Mouse (Mus musculus) forebrain, embryonic 11.5 days (tissue): ENCODE measurements around the gene Polr1d. TPM values are rescaled to one million over a fixed set of nuclear protein-coding genes. Genes with fewer than 3 reads are reported as not detected.

ENCODE experiments used
- ATAC-seq: fragments of 200-750 bp; cut with Nextera tagmentation; replicated peaks from 2 replicates; pipeline ENCODE4 v1.8.0; 2017; ENCODE audit warnings: moderate TSS enrichment; ENCODE audit not compliant: low FRiP score
- DNase-seq: peaks from one replicate; pipeline ENCODE4 v3.0.0-alpha.2; 2017; ENCODE audit warnings: low spot score
- H3K27ac ChIP-seq: fragments of 300-500 bp; sonication (generic); 2 replicates; pipeline ENCODE4 v1.5.1; 2014; ENCODE audit warnings: low read depth, low read length
- H3K27me3 ChIP-seq: fragments of 300-500 bp; sonication (generic); 2 replicates; pipeline ENCODE4 v1.6.1; 2014; ENCODE audit warnings: mild to moderate bottlenecking, low read length, mixed read lengths; ENCODE audit not compliant: control insufficient read depth, insufficient read depth
- H3K36me3 ChIP-seq: fragments of 300-500 bp; sonication (generic); 2 replicates; pipeline ENCODE4 v1.6.1; 2014; ENCODE audit warnings: mild to moderate bottlenecking, low read length, moderate library complexity, mixed read lengths; ENCODE audit not compliant: control insufficient read depth, insufficient read depth
- H3K4me1 ChIP-seq: fragments of 300-500 bp; sonication (generic); replicated peaks from 2 replicates; pipeline ENCODE4 v1.6.1; 2014; ENCODE audit warnings: low read length, mixed read lengths; ENCODE audit not compliant: control insufficient read depth, insufficient read depth
- H3K4me2 ChIP-seq: fragments of 300-500 bp; sonication (generic); 2 replicates; pipeline ENCODE4 v1.6.1; 2014; ENCODE audit warnings: low read depth, mild to moderate bottlenecking, low read length, moderate library complexity, mixed read lengths; ENCODE audit not compliant: severe bottlenecking
- H3K4me3 ChIP-seq: fragments of 300-500 bp; sonication (generic); 2 replicates; pipeline ENCODE4 v1.5.1; 2014; ENCODE audit warnings: low read depth, low read length
- H3K9ac ChIP-seq: fragments of 300-500 bp; sonication (generic); 2 replicates; pipeline ENCODE4 v1.6.1; 2014; ENCODE audit warnings: low read length
- H3K9me3 ChIP-seq: fragments of 300-500 bp; sonication (generic); 2 replicates; pipeline ENCODE4 v1.6.1; 2016; ENCODE audit warnings: low read length, mixed read lengths; ENCODE audit not compliant: control insufficient read depth
- WGBS: fragments of 180-500 bp; shearing (Covaris S2); extraction: QIAGEN DNeasy Blood & Tissue Kit; methylation state at CpG from one replicate; pipeline ENCODE4 v1.1.7; 2014; 5-methylcytosine and 5-hydroxymethylcytosine counted together
- polyA plus RNA-seq: library from polyadenylated mRNA; unstranded; fragments of >200 nt; fragmentation: Nextera tagmentation; extraction: Ambion mirVana; gene quantifications from 2 replicates; pipeline ENCODE4 v1.2.1, GENCODE M21; 2014

Gene Polr1d
- polyA plus RNA-seq, 1 experiment from 2014 or later, result 110 TPM

- ATAC-seq (peak; percentile 93), DNase-seq (peak; percentile 79)
- H3K27me3 ChIP-seq, result peaks cover 56% of the 10 kb centered on the region
- H3K4me3 ChIP-seq, result no peak overlapping the region
- H3K4me2 ChIP-seq, result peak overlapping the region; percentile 31; the same call in 1 of the 2 replicates
- 2% methylated on average over 13 of the region's 13 CpGs for WGBS
- H3K27ac ChIP-seq, result 0 out of 2 replicates have a peak overlapping the region, but pooled peaks have one; percentile 25
- no peak overlapping the region for H3K9ac ChIP-seq
- H3K36me3 ChIP-seq, result no peaks in the 10 kb centered on the region
- peaks cover 14% of the 10 kb centered on the region; the same call in 1 of the 2 replicates for H3K4me1 ChIP-seq
- H3K9me3 ChIP-seq, result no peaks in the 10 kb centered on the region; the same call in 1 of the 2 replicates
These were observed 78.7 kb downstream of the Polr1d start for GRCm38 (mm10) chr5:147155449-147156133.

- H3K4me1 ChIP-seq, result peaks cover 14% of the 10 kb centered on the region; the same call in 1 of the 2 replicates
- ATAC-seq (no peak), DNase-seq (no peak)
- H3K36me3 ChIP-seq, result no peaks in the 10 kb centered on the region
- H3K9me3 ChIP-seq, result no peaks in the 10 kb centered on the region; the same call in 1 of the 2 replicates
- no peak overlapping the region for H3K9ac ChIP-seq
- H3K27me3 ChIP-seq, result peaks cover 59% of the 10 kb centered on the region
- no peak overlapping the region for H3K4me3 ChIP-seq
- no peak overlapping the region for H3K27ac ChIP-seq
- 40% methylated on average over 3 of the region's 3 CpGs for WGBS
- H3K4me2 ChIP-seq, result no peak overlapping the region
These were observed 79.5 kb downstream of the Polr1d start for GRCm38 (mm10) chr5:147156376-147156775.

GRCm38 (mm10) chr5:147157441-147157840, 80.6 kb downstream of the Polr1d start:
- Histone ChIP-seq H3K9ac (no peak overlapping the region), H3K27ac (no peak overlapping the region), H3K36me3 (no peaks in the 10 kb centered on the region), H3K9me3 (no peaks in the 10 kb centered on the region; the same call in 1 of the 2 replicates), H3K4me2 (no peak overlapping the region), H3K4me3 (no peak overlapping the region), H3K4me1 (peaks cover 14% of the 10 kb centered on the region; the same call in 1 of the 2 replicates), H3K27me3 (peaks cover 49% of the 10 kb centered on the region)
- DNase-seq, result no peak
- 75% methylated on average over 7 of the region's 7 CpGs for WGBS
- no peak for ATAC-seq

- DNase-seq (no peak), ATAC-seq (no peak)
- Histone ChIP-seq H3K27ac (no peak overlapping the region), H3K4me2 (no peak overlapping the region), H3K27me3 (peaks cover 34% of the 10 kb centered on the region), H3K9ac (no peak overlapping the region), H3K9me3 (no peaks in the 10 kb centered on the region), H3K4me1 (peaks cover 13% of the 10 kb centered on the region; the same call in 1 of the 2 replicates), H3K36me3 (no peaks in the 10 kb centered on the region), H3K4me3 (no peak overlapping the region)
- 93% methylated on average over 6 of the region's 6 CpGs for WGBS
These were observed 82.5 kb downstream of the Polr1d start for GRCm38 (mm10) chr5:147159320-147159719.

- H3K4me2 ChIP-seq, result no peak overlapping the region
- ATAC-seq (no peak), DNase-seq (no peak)
- 89% methylated on average over 2 of the region's 2 CpGs for WGBS
- H3K9ac ChIP-seq, result no peak overlapping the region
- H3K27ac ChIP-seq, result no peak overlapping the region
- peaks cover 10% of the 10 kb centered on the region; the same call in 1 of the 2 replicates for H3K4me1 ChIP-seq
- H3K9me3 ChIP-seq, result no peaks in the 10 kb centered on the region
- peaks cover 32% of the 10 kb centered on the region for H3K27me3 ChIP-seq
- H3K36me3 ChIP-seq, result no peaks in the 10 kb centered on the region
- H3K4me3 ChIP-seq, result no peak overlapping the region
These were observed 82.9 kb downstream of the Polr1d start for GRCm38 (mm10) chr5:147159792-147160191.

Other genes with a start within 250 kb of the Polr1d start
- gene Rpl21, start 244.2 kb upstream of the Polr1d start, polyA plus RNA-seq, result 440 and 469 TPM in 2 replicates
- 24.8 and 28.6 TPM in 2 replicates for gene Rasl11a, start 232.0 kb upstream of the Polr1d start, polyA plus RNA-seq
- gene Gtf3a, start 128.4 kb upstream of the Polr1d start, polyA plus RNA-seq, result 117 and 125 TPM in 2 replicates
- 21.6 and 25.0 TPM in 2 replicates for gene Mtif3, start 113.2 kb upstream of the Polr1d start, polyA plus RNA-seq
- 9.7 and 9.9 TPM in 2 replicates for gene Lnx2, start 464 bp upstream of the Polr1d start, polyA plus RNA-seq
- gene Gsx1, start 111.6 kb downstream of the Polr1d start, polyA plus RNA-seq, result 8.9 and 10.6 TPM in 2 replicates
- not detected in 2 replicates for gene Pdx1, start 192.9 kb downstream of the Polr1d start, polyA plus RNA-seq
- not detected in 2 replicates for gene Cdx2, start 230.2 kb downstream of the Polr1d start, polyA plus RNA-seq
- not detected in 2 replicates for gene Urad, start 245.4 kb downstream of the Polr1d start, polyA plus RNA-seq